ENCODE assay signal across 8 mouse cellular contexts in genomic region chr10:53527838-53528773, GRCm38 (mm10).
DNase-seq lines count a peak whose midpoint lies in the region; ATAC-seq lines count a peak whose summit lies in the region.

No protein-coding gene starts in this region.

- H3K4me3 ChIP-seq in midbrain, embryonic 15.5 days = no peak overlapping the region
- H3K4me3 ChIP-seq in stomach, embryonic 15.5 days (replicated peaks) = no peak overlapping the region

- H3K27ac ChIP-seq in midbrain, embryonic 15.5 days = no peak overlapping the region
- H3K27ac ChIP-seq in stomach, embryonic 15.5 days = no peak overlapping the region

- 37% methylated on average over 6 of the region's 6 CpGs for WGBS in midbrain, embryonic 15.5 days
- 23% methylated on average over 6 of the region's 6 CpGs for WGBS in stomach, embryonic 15.5 days

- H3K36me3 ChIP-seq in midbrain, embryonic 15.5 days (replicated peaks) = no peaks in the 10 kb centered on the region
- H3K36me3 ChIP-seq in stomach, embryonic 15.5 days = no peaks in the 10 kb centered on the region

- peak; percentile 82 for ATAC-seq in midbrain, embryonic 15.5 days (replicated peaks)
- peak; percentile 63; the same call in 1 of the 2 replicates for ATAC-seq in stomach, embryonic 15.5 days (ENCODE audit: insufficient read depth, low FRiP score, low read depth)

- DNase-seq in urinary bladder, adult 18-20 months (ENCODE audit: low spot score in 2 of 2) = peak; percentile 20 to 27
- no peak for DNase-seq in urinary bladder, postnatal 10 days (ENCODE audit: low spot score)
- DNase-seq in cerebellum, postnatal 10 days = peak; percentile 84 to 87
- DNase-seq in frontal cortex, postnatal 36 days (ENCODE audit: low spot score in 2 of 2) = peak; percentile 66 to 79
- DNase-seq in kidney, adult 9 months = peak; percentile 50
- peak; percentile 67 for DNase-seq in left cerebral cortex, postnatal 4 days

- no peak overlapping the region for H3K4me2 ChIP-seq in midbrain, embryonic 15.5 days
- H3K4me2 ChIP-seq in stomach, embryonic 15.5 days = no peak overlapping the region

- no peak overlapping the region for H3K9ac ChIP-seq in midbrain, embryonic 15.5 days
- no peak overlapping the region for H3K9ac ChIP-seq in stomach, embryonic 15.5 days

- H3K27me3 ChIP-seq in midbrain, embryonic 15.5 days (replicated peaks) = no peaks in the 10 kb centered on the region
- no peaks in the 10 kb centered on the region for H3K27me3 ChIP-seq in stomach, embryonic 15.5 days (replicated peaks)

- H3K4me1 ChIP-seq in midbrain, embryonic 15.5 days = no peaks in the 10 kb centered on the region
- H3K4me1 ChIP-seq in stomach, embryonic 15.5 days = peaks cover 3% of the 10 kb centered on the region; the same call in 1 of the 2 replicates

- no peaks in the 10 kb centered on the region for H3K9me3 ChIP-seq in midbrain, embryonic 15.5 days
- H3K9me3 ChIP-seq in stomach, embryonic 15.5 days = no peaks in the 10 kb centered on the region

- intact Hi-C loops in left cerebral cortex, postnatal 4 days (cut with DNase I) = loop anchor here (5.0 to 10.0 kb wide), 2 partner anchors 181 to 993 kb away; no protein-coding TSS in a partner anchor
